Mouse (Mus musculus) liver, adult 2 months (tissue): ENCODE data around the gene Phtf2. TPM values are rescaled to one million over a fixed set of nuclear protein-coding genes. Genes with fewer than 3 reads are reported as not detected.

Source experiments
- DNase-seq: peaks from one replicate; pipeline ENCODE4 v3.0.0-alpha.2; 2011; ENCODE audit warnings: low read depth, low spot score; ENCODE audit errors: extremely low read depth
- H3K27ac ChIP-seq: fragments of 200-500 bp; replicated peaks from 2 replicates; pipeline ENCODE4 v1.5.1; 2012; ENCODE audit warnings: low read depth, mild to moderate bottlenecking, control low read depth, inconsistent platforms, low read length; ENCODE audit not compliant: insufficient read depth
- H3K27me3 ChIP-seq: fragments of 200-500 bp; 2 replicates; pipeline ENCODE4 v1.6.1; 2012; ENCODE audit warnings: mild to moderate bottlenecking, moderate library complexity, low read length, inconsistent platforms; ENCODE audit not compliant: control insufficient read depth, insufficient read depth
- H3K36me3 ChIP-seq: fragments of 200-500 bp; 2 replicates; pipeline ENCODE4 v1.6.1; 2012; ENCODE audit warnings: low read length, inconsistent platforms; ENCODE audit not compliant: control insufficient read depth, insufficient read depth
- H3K4me1 ChIP-seq: fragments of 200-500 bp; 2 replicates; pipeline ENCODE4 v1.6.1; 2011; ENCODE audit warnings: low read length; ENCODE audit not compliant: control insufficient read depth, insufficient read depth
- H3K4me3 ChIP-seq: fragments of 200-500 bp; 2 replicates; pipeline ENCODE4 v1.5.1; 2011; ENCODE audit warnings: low read depth, mild to moderate bottlenecking, control low read depth, low read length, moderate library complexity; ENCODE audit not compliant: insufficient read depth
- H3K79me2 ChIP-seq: fragments of 200-500 bp; 2 replicates; pipeline ENCODE4 v1.6.1; 2012; ENCODE audit warnings: inconsistent platforms, mild to moderate bottlenecking, low read length, moderate library complexity; ENCODE audit not compliant: control insufficient read depth, insufficient read depth
- H3K9ac ChIP-seq: fragments of 200-500 bp; 2 replicates; pipeline ENCODE4 v1.6.1; 2012; ENCODE audit warnings: low read depth, mild to moderate bottlenecking, control low read depth, inconsistent platforms, low read length
- CTCF ChIP-seq: fragments of 200-500 bp; IDR thresholded peaks from 2 replicates; pipeline ENCODE4 v1.5.1; 2011; ENCODE audit warnings: low read depth, low read length, control low read depth
- POLR2A ChIP-seq: fragments of 200-500 bp; IDR thresholded peaks from 2 replicates; pipeline ENCODE4 v1.6.1; 2011; ENCODE audit warnings: low read length, control low read depth; ENCODE audit not compliant: insufficient read depth; ENCODE audit errors: extremely low read depth
- WGBS: fragments of 180-500 bp; shearing (Covaris S2); methylation state at CpG from one replicate; pipeline ENCODE4 v1.1.7; 2018; 5-methylcytosine and 5-hydroxymethylcytosine counted together
- polyA plus RNA-seq: library from polyadenylated mRNA; depleted of rRNA; stranded (reverse); fragments of >200 nt; gene quantifications from 2 replicates; pipeline ENCODE4 v1.2.3, GENCODE M21; 2012
- total RNA-seq: library from RNA; depleted of rRNA; stranded (reverse); fragments of >200 nt; gene quantifications from 2 replicates; pipeline ENCODE4 v1.2.3, GENCODE M21; 2014

Phtf2 gene
- total and polyA plus RNA-seq, 2 experiments: 1.2 to 6.2 TPM

- peaks cover 4% of the 10 kb centered on the region; the same call in 1 of the 2 replicates for H3K4me1 ChIP-seq
- DNase-seq: no peak
- H3K79me2 ChIP-seq: no peaks in the 10 kb centered on the region
- peaks cover 2% of the 10 kb centered on the region; the same call in 1 of the 2 replicates for H3K36me3 ChIP-seq
- H3K9ac ChIP-seq: no peak overlapping the region
- no peak overlapping the region for H3K27ac ChIP-seq
- no peak for TF ChIP-seq CTCF
- no peak for TF ChIP-seq POLR2A
- H3K27me3 ChIP-seq: no peaks in the 10 kb centered on the region
- 76% methylated on average over 5 of the region's 5 CpGs for WGBS
- H3K4me3 ChIP-seq: no peak overlapping the region
These were observed 122.2 kb downstream of the Phtf2 start for GRCm38 (mm10) chr5:20759771-20760170.

DNA sequence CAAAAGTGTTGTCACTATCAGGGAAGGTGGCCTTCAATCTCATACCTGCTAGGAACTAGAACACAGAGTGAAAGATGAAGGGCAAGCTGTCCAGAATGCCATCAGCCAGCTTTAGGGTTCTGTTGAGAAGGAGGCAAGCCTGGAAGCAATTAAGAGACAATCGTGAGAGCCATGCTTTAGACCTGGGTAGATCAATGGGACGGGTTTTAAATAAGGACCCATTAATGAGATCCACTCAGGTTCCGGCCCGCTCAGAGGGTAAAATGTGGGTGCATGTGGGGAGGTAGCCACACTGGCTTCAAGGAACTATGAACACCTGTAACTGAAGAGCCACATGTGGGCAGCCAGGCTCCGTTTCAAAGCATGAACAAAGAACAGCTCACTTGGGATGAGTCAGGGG, 128.0 kb downstream of the Phtf2 start:
- DNase-seq: no peak
- TF ChIP-seq POLR2A (no peak), CTCF (no peak)
- Histone ChIP-seq H3K4me1 (no peaks in the 10 kb centered on the region; the same call in 1 of the 2 replicates), H3K4me3 (no peak overlapping the region), H3K36me3 (no peaks in the 10 kb centered on the region), H3K9ac (no peak overlapping the region), H3K27ac (no peak overlapping the region), H3K27me3 (no peaks in the 10 kb centered on the region), H3K79me2 (no peaks in the 10 kb centered on the region)
- WGBS: 82% methylated on average over 5 of the region's 5 CpGs

GRCm38 (mm10) chr5:20753096-20753495, 128.8 kb downstream of the Phtf2 start:
- Histone ChIP-seq H3K27me3 (no peaks in the 10 kb centered on the region), H3K9ac (no peak overlapping the region), H3K4me3 (no peak overlapping the region), H3K79me2 (no peaks in the 10 kb centered on the region), H3K27ac (no peak overlapping the region), H3K4me1 (no peaks in the 10 kb centered on the region; the same call in 1 of the 2 replicates), H3K36me3 (no peaks in the 10 kb centered on the region)
- 38% methylated on average over 2 of the region's 2 CpGs for whole genome bisulfite sequencing
- no peak for DNase-seq
- no peak for TF ChIP-seq POLR2A
- no peak for TF ChIP-seq CTCF

DNA sequence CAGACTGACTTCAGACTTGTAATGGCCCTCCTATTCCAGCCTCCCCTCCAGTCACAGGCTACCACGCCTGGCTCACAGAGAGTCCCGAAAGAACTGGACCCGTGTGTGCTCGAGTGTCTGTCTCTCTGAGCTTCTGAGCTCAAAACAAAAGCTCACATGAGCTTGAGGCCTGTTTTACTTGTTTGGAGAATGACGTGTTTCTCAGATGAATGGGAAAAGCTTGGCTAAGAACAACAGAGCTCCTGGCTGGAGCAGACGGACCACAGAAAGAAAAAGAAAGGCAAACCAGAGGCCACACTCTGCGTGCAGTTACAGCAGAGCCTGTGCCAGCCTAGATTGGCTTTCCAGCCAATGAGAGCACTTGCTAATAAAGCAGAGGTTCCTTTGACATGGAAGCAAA, 130.2 kb downstream of the Phtf2 start:
- Histone ChIP-seq H3K4me1 (no peaks in the 10 kb centered on the region; the same call in 1 of the 2 replicates), H3K27ac (no peak overlapping the region), H3K36me3 (no peaks in the 10 kb centered on the region), H3K79me2 (no peaks in the 10 kb centered on the region), H3K27me3 (no peaks in the 10 kb centered on the region), H3K4me3 (no peak overlapping the region), H3K9ac (no peak overlapping the region)
- DNase-seq: no peak
- WGBS: 88% methylated on average over 7 of the region's 7 CpGs
- no peak for TF ChIP-seq POLR2A
- no peak for TF ChIP-seq CTCF

- no peak overlapping the region for H3K4me3 ChIP-seq
- H3K4me1 ChIP-seq: no peaks in the 10 kb centered on the region; the same call in 1 of the 2 replicates
- no peaks in the 10 kb centered on the region for H3K36me3 ChIP-seq
- DNase-seq: no peak
- TF ChIP-seq CTCF: no peak
- no peak for TF ChIP-seq POLR2A
- no peak overlapping the region for H3K27ac ChIP-seq
- H3K79me2 ChIP-seq: no peaks in the 10 kb centered on the region
- WGBS: 84% methylated on average over 7 of the region's 7 CpGs
- no peaks in the 10 kb centered on the region for H3K27me3 ChIP-seq
- H3K9ac ChIP-seq: no peak overlapping the region
These were observed 130.9 kb downstream of the Phtf2 start for GRCm38 (mm10) chr5:20751000-20751399.

DNA sequence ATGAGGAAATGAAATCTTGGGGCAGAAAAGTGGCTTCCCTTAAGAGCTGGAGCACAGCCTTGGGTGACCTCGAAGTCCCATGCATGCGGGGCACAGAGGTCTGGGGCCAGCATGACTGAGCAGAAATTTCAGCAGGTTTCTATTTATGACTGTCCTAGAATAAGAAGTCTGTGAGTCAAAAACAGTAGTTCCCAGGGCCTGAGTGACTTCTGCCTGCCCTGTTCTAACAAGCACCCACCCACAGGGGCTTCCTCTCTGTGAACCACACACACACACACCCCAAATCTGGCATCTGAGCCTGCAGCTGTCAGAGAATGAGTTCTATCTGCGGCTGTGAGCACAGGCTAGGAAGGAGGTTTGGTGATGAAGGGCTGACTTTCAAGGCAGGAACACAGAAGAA, 132.4 kb downstream of the Phtf2 start:
- TF ChIP-seq CTCF (no peak), POLR2A (no peak)
- no peaks in the 10 kb centered on the region for H3K79me2 ChIP-seq
- H3K4me3 ChIP-seq: no peak overlapping the region
- no peaks in the 10 kb centered on the region; the same call in 1 of the 2 replicates for H3K4me1 ChIP-seq
- H3K27me3 ChIP-seq: no peaks in the 10 kb centered on the region
- no peaks in the 10 kb centered on the region for H3K36me3 ChIP-seq
- 82% methylated on average over 3 of the region's 3 CpGs for WGBS
- no peak overlapping the region for H3K9ac ChIP-seq
- DNase-seq: peak; percentile 13
- no peak overlapping the region for H3K27ac ChIP-seq
